Mouse (Mus musculus) stomach, postnatal 0 days (tissue): ENCODE data around the gene Agbl4. TPM values are rescaled to one million over a fixed set of nuclear protein-coding genes. Genes with fewer than 3 reads are reported as not detected.

Source experiments
- ATAC-seq: fragments of 200-750 bp; cut with Nextera tagmentation; 2 replicates; pipeline ENCODE4 v1.8.0; 2017; ENCODE audit not compliant: low FRiP score, low TSS enrichment
- DNase-seq: peaks from one replicate; pipeline ENCODE4 v3.0.0-alpha.2; 2016; ENCODE audit warnings: low spot score
- H3K27ac ChIP-seq: fragments of 300-500 bp; sonication (generic); replicated peaks from 2 replicates; pipeline ENCODE4 v1.5.1; 2014; ENCODE audit warnings: mild to moderate bottlenecking, control low read depth
- H3K27me3 ChIP-seq: fragments of 300-500 bp; sonication (generic); 2 replicates; pipeline ENCODE4 v1.6.1; 2014; ENCODE audit warnings: low read length; ENCODE audit not compliant: control insufficient read depth, insufficient read depth
- H3K36me3 ChIP-seq: fragments of 300-500 bp; sonication (generic); 2 replicates; pipeline ENCODE4 v1.6.1; 2014; ENCODE audit warnings: low read length, mixed read lengths; ENCODE audit not compliant: control insufficient read depth, insufficient read depth
- H3K4me1 ChIP-seq: fragments of 300-500 bp; sonication (generic); replicated peaks from 2 replicates; pipeline ENCODE4 v1.6.1; 2014; ENCODE audit warnings: antibody characterized with exemption; ENCODE audit not compliant: control insufficient read depth, insufficient read depth
- H3K4me2 ChIP-seq: fragments of 300-500 bp; sonication (generic); replicated peaks from 2 replicates; pipeline ENCODE4 v1.6.1; 2014; ENCODE audit warnings: low read depth, mild to moderate bottlenecking, control low read depth, moderate library complexity
- H3K4me3 ChIP-seq: fragments of 300-500 bp; sonication (generic); 2 replicates; pipeline ENCODE4 v1.5.1; 2014; ENCODE audit warnings: low read depth, low read length, control low read depth
- H3K9ac ChIP-seq: fragments of 300-500 bp; sonication (generic); 2 replicates; pipeline ENCODE4 v1.6.1; 2014; ENCODE audit warnings: mild to moderate bottlenecking, low read length, control low read depth, mixed read lengths
- H3K9me3 ChIP-seq: fragments of 300-500 bp; sonication (generic); 2 replicates; pipeline ENCODE4 v1.6.1; 2016; ENCODE audit warnings: low read length; ENCODE audit not compliant: control insufficient read depth
- CTCF ChIP-seq: IDR thresholded peaks from 2 replicates; pipeline ENCODE4 v1.5.1; 2016; ENCODE audit warnings: antibody characterized with exemption, low read depth, mild to moderate bottlenecking, moderate library complexity
- EP300 ChIP-seq: optimal IDR thresholded peaks from 2 replicates; pipeline ENCODE3; 2016; ENCODE audit warnings: antibody characterized with exemption
- WGBS: fragments of 180-500 bp; shearing (Covaris S2); extraction: QIAGEN DNeasy Blood & Tissue Kit; methylation state at CpG from one replicate; pipeline ENCODE4 v1.1.7; 2014; 5-methylcytosine and 5-hydroxymethylcytosine counted together
- polyA plus RNA-seq: library from polyadenylated mRNA; unstranded; fragments of >200 nt; fragmentation: Nextera tagmentation; extraction: Ambion mirVana; gene quantifications from 2 replicates; pipeline ENCODE4 v1.2.1, GENCODE M21; 2015

Gene Agbl4
- polyA plus RNA-seq, 1 experiment from 2014 or later: 0.10 TPM

- Histone ChIP-seq H3K27ac (no peak overlapping the region), H3K36me3 (no peaks in the 10 kb centered on the region), H3K27me3 (no peaks in the 10 kb centered on the region), H3K9me3 (no peaks in the 10 kb centered on the region), H3K9ac (no peak overlapping the region), H3K4me2 (no peak overlapping the region), H3K4me3 (no peak overlapping the region), H3K4me1 (no peaks in the 10 kb centered on the region)
- TF ChIP-seq CTCF (no peak), EP300 (no peak)
- 70% methylated on average over 4 of the region's 4 CpGs for WGBS
- ATAC-seq (no peak), DNase-seq (no peak)
Observed at GRCm38 (mm10) chr4:110799902-110800301, 402.4 kb downstream of the Agbl4 start.

- no peak for DNase-seq
- no peak overlapping the region for H3K4me3 ChIP-seq
- WGBS: 30% methylated on average over 1 of the region's 1 CpGs
- no peak overlapping the region for H3K27ac ChIP-seq
- no peak for TF ChIP-seq EP300
- no peak for TF ChIP-seq CTCF
- H3K27me3 ChIP-seq: no peaks in the 10 kb centered on the region
- no peak overlapping the region for H3K4me2 ChIP-seq
- no peak overlapping the region for H3K9ac ChIP-seq
- H3K9me3 ChIP-seq: no peaks in the 10 kb centered on the region
- ATAC-seq: no peak
- no peaks in the 10 kb centered on the region for H3K4me1 ChIP-seq
- H3K36me3 ChIP-seq: no peaks in the 10 kb centered on the region
Observed at GRCm38 (mm10) chr4:110810947-110811346, 413.5 kb downstream of the Agbl4 start.

GRCm38 (mm10) chr4:110832776-110833175 is 435.3 kb downstream of the Agbl4 start:
- no peaks in the 10 kb centered on the region for H3K4me1 ChIP-seq
- TF ChIP-seq CTCF: no peak
- no peak for TF ChIP-seq EP300
- no peak overlapping the region for H3K27ac ChIP-seq
- no peaks in the 10 kb centered on the region for H3K27me3 ChIP-seq
- ATAC-seq (no peak), DNase-seq (no peak)
- no peaks in the 10 kb centered on the region for H3K36me3 ChIP-seq
- no peaks in the 10 kb centered on the region for H3K9me3 ChIP-seq
- WGBS: 50% methylated on average over 1 of the region's 1 CpGs
- no peak overlapping the region for H3K4me3 ChIP-seq
- H3K4me2 ChIP-seq: no peak overlapping the region
- H3K9ac ChIP-seq: no peak overlapping the region

- H3K4me1 ChIP-seq: no peaks in the 10 kb centered on the region
- no peaks in the 10 kb centered on the region for H3K9me3 ChIP-seq
- TF ChIP-seq CTCF (no peak), EP300 (no peak)
- no peaks in the 10 kb centered on the region for H3K27me3 ChIP-seq
- ATAC-seq: no peak
- no peak overlapping the region for H3K4me3 ChIP-seq
- no peak for DNase-seq
- no peak overlapping the region for H3K9ac ChIP-seq
- H3K27ac ChIP-seq: no peak overlapping the region
- H3K36me3 ChIP-seq: no peaks in the 10 kb centered on the region
- WGBS: 77% methylated on average over 2 of the region's 2 CpGs
- no peak overlapping the region for H3K4me2 ChIP-seq
Observed at GRCm38 (mm10) chr4:110879719-110880443, 482.4 kb downstream of the Agbl4 start.

- H3K27me3 ChIP-seq: no peaks in the 10 kb centered on the region
- ATAC-seq: no peak
- TF ChIP-seq CTCF (no peak), EP300 (no peak)
- no peak overlapping the region for H3K27ac ChIP-seq
- H3K9me3 ChIP-seq: no peaks in the 10 kb centered on the region
- H3K4me3 ChIP-seq: no peak overlapping the region
- no peak overlapping the region for H3K9ac ChIP-seq
- no peak for DNase-seq
- H3K36me3 ChIP-seq: no peaks in the 10 kb centered on the region
- H3K4me2 ChIP-seq: no peak overlapping the region
- H3K4me1 ChIP-seq: no peaks in the 10 kb centered on the region
Observed at GRCm38 (mm10) chr4:110916061-110916460, 518.6 kb downstream of the Agbl4 start.

GRCm38 (mm10) chr4:110916565-110916964 is 519.1 kb downstream of the Agbl4 start:
- TF ChIP-seq CTCF (no peak), EP300 (no peak)
- ATAC-seq: no peak
- WGBS: 56% methylated on average over 4 of the region's 4 CpGs
- no peaks in the 10 kb centered on the region for H3K27me3 ChIP-seq
- H3K4me3 ChIP-seq: no peak overlapping the region
- no peak overlapping the region for H3K9ac ChIP-seq
- no peak for DNase-seq
- H3K4me1 ChIP-seq: no peaks in the 10 kb centered on the region
- no peak overlapping the region for H3K27ac ChIP-seq
- H3K9me3 ChIP-seq: no peaks in the 10 kb centered on the region
- no peak overlapping the region for H3K4me2 ChIP-seq
- H3K36me3 ChIP-seq: no peaks in the 10 kb centered on the region
